Mouse (Mus musculus): ENCODE measurements at regions not wholly inside any gene's neighbourhood (a gene's known extent, or its start where the extent isn't known, plus 50 kb on each side); places are given as distances from the start of the nearest gene placed in this dataset.
A peak's percentile ranks its signal among the peaks of the same experiment; 100 is the strongest.

GRCm38 (mm10) chr1:169803428-169804138 lies 56.1 kb upstream of the Rgs4 start:
- H3K36me3 ChIP-seq (ENCODE audit: control insufficient read depth, insufficient read depth, low read length): no peaks in the 10 kb centered on the region
- peak; percentile 51 for DNase-seq (ENCODE audit: low spot score, missing footprints)
- no peak for ATAC-seq (ENCODE audit: low FRiP score)
- no peak overlapping the region for H3K4me3 ChIP-seq (ENCODE audit: low read depth, low read length)
- no peak overlapping the region for H3K4me2 ChIP-seq
- H3K27ac ChIP-seq (ENCODE audit: low read depth, low read length): no peak overlapping the region
- H3K9me3 ChIP-seq (ENCODE audit: control insufficient read depth, low read length): no peaks in the 10 kb centered on the region
- H3K9ac ChIP-seq (ENCODE audit: low read length): no peak overlapping the region
- WGBS: 85% methylated on average over 4 of the region's 4 CpGs
- H3K4me1 ChIP-seq (ENCODE audit: control insufficient read depth, insufficient read depth, low read length): no peaks in the 10 kb centered on the region
- H3K27me3 ChIP-seq (ENCODE audit: control insufficient read depth, insufficient read depth, low read length): no peaks in the 10 kb centered on the region

GRCm38 (mm10) chr1:169802868-169803267 lies 55.4 kb upstream of the Rgs4 start:
- DNase-seq (ENCODE audit: low spot score, missing footprints) (no peak), ATAC-seq (ENCODE audit: low FRiP score) (no peak)
- no peaks in the 10 kb centered on the region for H3K36me3 ChIP-seq (ENCODE audit: control insufficient read depth, insufficient read depth, low read length)
- H3K27me3 ChIP-seq (ENCODE audit: control insufficient read depth, insufficient read depth, low read length): no peaks in the 10 kb centered on the region
- H3K9ac ChIP-seq (ENCODE audit: low read length): no peak overlapping the region
- H3K4me3 ChIP-seq (ENCODE audit: low read depth, low read length): no peak overlapping the region
- no peak overlapping the region for H3K4me2 ChIP-seq
- H3K9me3 ChIP-seq (ENCODE audit: control insufficient read depth, low read length): no peaks in the 10 kb centered on the region
- H3K4me1 ChIP-seq (ENCODE audit: control insufficient read depth, insufficient read depth, low read length): no peaks in the 10 kb centered on the region
- no peak overlapping the region for H3K27ac ChIP-seq (ENCODE audit: low read depth, low read length)
- WGBS: 92% methylated on average over 4 of the region's 4 CpGs

GRCm38 (mm10) chr1:169802053-169802830 lies 54.8 kb upstream of the Rgs4 start:
- Histone ChIP-seq H3K4me1 (ENCODE audit: control insufficient read depth, insufficient read depth, low read length) (no peaks in the 10 kb centered on the region), H3K4me3 (ENCODE audit: low read depth, low read length) (no peak overlapping the region), H3K4me2 (no peak overlapping the region), H3K9me3 (ENCODE audit: control insufficient read depth, low read length) (no peaks in the 10 kb centered on the region), H3K9ac (ENCODE audit: low read length) (no peak overlapping the region), H3K36me3 (ENCODE audit: control insufficient read depth, insufficient read depth, low read length) (no peaks in the 10 kb centered on the region), H3K27me3 (ENCODE audit: control insufficient read depth, insufficient read depth, low read length) (no peaks in the 10 kb centered on the region), H3K27ac (ENCODE audit: low read depth, low read length) (no peak overlapping the region)
- WGBS: 88% methylated on average over 8 of the region's 8 CpGs
- no peak for ATAC-seq (ENCODE audit: low FRiP score)
- peak; percentile 49 for DNase-seq (ENCODE audit: low spot score, missing footprints)
